Mouse (Mus musculus) myocyte (in vitro differentiated cells): ENCODE data around the gene Kctd21. TPM values are rescaled to one million over a fixed set of nuclear protein-coding genes. Genes with fewer than 3 reads are reported as not detected.

Experiments
- H3K27me3 ChIP-seq: one replicate; pipeline ENCODE4 v1.6.1; 2011; ENCODE audit not compliant: control insufficient read depth, insufficient read depth, insufficient read length
- H3K36me3 ChIP-seq: one replicate; pipeline ENCODE4 v1.6.1; 2011; ENCODE audit not compliant: control insufficient read depth, insufficient read depth
- H3K4me2 ChIP-seq: one replicate; pipeline ENCODE4 v1.6.1; 2011; ENCODE audit warnings: low read depth, control low read depth
- H3K4me3 ChIP-seq: one replicate; pipeline ENCODE4 v1.5.1; 2011; ENCODE audit warnings: mild to moderate bottlenecking, control low read depth, moderate library complexity
- H3K79me2 ChIP-seq: one replicate; pipeline ENCODE4 v1.6.1; 2011; ENCODE audit not compliant: control insufficient read depth, insufficient read depth
- H3ac ChIP-seq: one replicate; pipeline ENCODE4 v1.6.1; 2011; ENCODE audit not compliant: control insufficient read depth, insufficient read length
- CEBPB ChIP-seq: IDR thresholded peaks from 2 replicates; pipeline ENCODE4 v1.6.1; 2011; ENCODE audit warnings: mild to moderate bottlenecking, moderate library complexity; ENCODE audit not compliant: poor library complexity, insufficient read depth, severe bottlenecking
- E2F4 ChIP-seq: IDR thresholded peaks from one replicate; pipeline ENCODE4 v1.6.1; 2011; ENCODE audit warnings: mild to moderate bottlenecking, control low read depth, moderate library complexity; ENCODE audit not compliant: insufficient read depth
- MAX ChIP-seq: IDR thresholded peaks from one replicate; pipeline ENCODE4 v1.6.1; 2011; ENCODE audit warnings: low read depth, mild to moderate bottlenecking, control low read depth
- MYOD1 ChIP-seq, 3 experiments: IDR thresholded peaks; one replicate each; pipeline ENCODE4 v1.6.1; 2011; ENCODE audit warnings: control low read depth in 2 of 3, low read depth in 2 of 3, mild to moderate bottlenecking in 2 of 3, moderate library complexity in 1 of 3; ENCODE audit not compliant: insufficient read length in 2 of 3, control insufficient read depth in 1 of 3
- MYOG ChIP-seq, 3 experiments: IDR thresholded peaks; one replicate each; pipeline ENCODE4 v1.6.1; 2011; ENCODE audit warnings: control low read depth in 2 of 3, low read depth in 2 of 3, mild to moderate bottlenecking in 2 of 3; ENCODE audit not compliant: insufficient read length in 2 of 3, control insufficient read depth in 1 of 3, insufficient read depth in 1 of 3
- POLR2A ChIP-seq: IDR thresholded peaks from one replicate; pipeline ENCODE4 v1.6.1; 2011; ENCODE audit warnings: low read depth, mild to moderate bottlenecking, control low read depth, moderate library complexity; ENCODE audit not compliant: insufficient read length
- POLR2AphosphoS2 ChIP-seq: IDR thresholded peaks from one replicate; pipeline ENCODE4 v1.6.1; 2011; ENCODE audit warnings: low read depth, control low read depth; ENCODE audit not compliant: insufficient read length
- REST ChIP-seq: IDR thresholded peaks from one replicate; pipeline ENCODE4 v1.6.1; 2011; ENCODE audit warnings: mild to moderate bottlenecking, control low read depth, moderate library complexity; ENCODE audit not compliant: insufficient read depth, insufficient read length
- SRF ChIP-seq: IDR thresholded peaks from one replicate; pipeline ENCODE4 v1.6.1; 2011; ENCODE audit warnings: low read depth; ENCODE audit not compliant: control insufficient read depth, insufficient read length
- TCF12 ChIP-seq: IDR thresholded peaks from one replicate; pipeline ENCODE4 v1.6.1; 2011; ENCODE audit warnings: mild to moderate bottlenecking, control low read depth; ENCODE audit not compliant: poor library complexity, insufficient read depth, severe bottlenecking
- TCF3 ChIP-seq: IDR thresholded peaks from one replicate; pipeline ENCODE4 v1.6.1; 2011; ENCODE audit warnings: low read depth, control low read depth; ENCODE audit not compliant: insufficient read length
- USF1 ChIP-seq: IDR thresholded peaks from one replicate; pipeline ENCODE4 v1.6.1; 2011; ENCODE audit warnings: low read depth, mild to moderate bottlenecking, control low read depth, moderate library complexity
- polyA plus RNA-seq: library from polyadenylated mRNA; unstranded; fragments of >200 nt; fragmentation: generic; extraction: Trizol; gene quantifications from one replicate; pipeline ENCODE4 v1.2.1, GENCODE M21; 2012; ENCODE audit warnings: missing spikeins

Kctd21 gene
- polyA plus RNA-seq, 1 experiment, result 2.3 TPM

GRCm38 (mm10) chr7:97310341-97310635 is 21.8 kb upstream of the Kctd21 start:
- no peak for TF ChIP-seq POLR2AphosphoS2
- TF ChIP-seq REST, result no peak
- no peak for TF ChIP-seq MYOD1 (IDR thresholded peaks at IDR 0.05; ENCODE audit: control insufficient read depth in 1 of 3, insufficient read length in 2 of 3, low read depth in 2 of 3)
- no peak for TF ChIP-seq POLR2A
- no peak for TF ChIP-seq TCF3
- TF ChIP-seq E2F4, result no peak
- TF ChIP-seq MYOG (IDR thresholded peaks at IDR 0.05; ENCODE audit: control insufficient read depth in 1 of 3, insufficient read depth in 1 of 3, insufficient read length in 2 of 3, low read depth in 2 of 3), result no peak
- TF ChIP-seq SRF, result no peak
- TF ChIP-seq USF1, result no peak
- TF ChIP-seq MAX, result no peak
- no peak for TF ChIP-seq CEBPB
- no peak for TF ChIP-seq TCF12
- H3K36me3 ChIP-seq, result peaks cover 13% of the 10 kb centered on the region

GRCm38 (mm10) chr7:97311620-97312019 is 20.5 kb upstream of the Kctd21 start:
- no peak for TF ChIP-seq TCF3
- TF ChIP-seq MYOG (IDR thresholded peaks at IDR 0.05; ENCODE audit: control insufficient read depth in 1 of 3, insufficient read depth in 1 of 3, insufficient read length in 2 of 3, low read depth in 2 of 3), result no peak
- TF ChIP-seq POLR2AphosphoS2, result peak; percentile 56
- no peak for TF ChIP-seq E2F4
- no peak for TF ChIP-seq MAX
- peak; percentile 28 for TF ChIP-seq POLR2A
- TF ChIP-seq CEBPB, result no peak
- TF ChIP-seq TCF12, result no peak
- no peak for TF ChIP-seq MYOD1 (IDR thresholded peaks at IDR 0.05; ENCODE audit: control insufficient read depth in 1 of 3, insufficient read length in 2 of 3, low read depth in 2 of 3)
- no peaks in the 10 kb centered on the region for H3K27me3 ChIP-seq
- H3K4me2 ChIP-seq, result no peak overlapping the region
- H3K4me3 ChIP-seq, result no peak overlapping the region
- H3K36me3 ChIP-seq, result peaks cover 9% of the 10 kb centered on the region
- no peaks in the 10 kb centered on the region for H3K79me2 ChIP-seq
- H3ac ChIP-seq, result no peak overlapping the region

More at GRCm38 (mm10) chr7:97310341-97310635, 21.8 kb upstream of the Kctd21 start:
- no peak overlapping the region for H3K4me3 ChIP-seq
- H3K27me3 ChIP-seq, result no peaks in the 10 kb centered on the region
- no peak overlapping the region for H3K4me2 ChIP-seq
- H3ac ChIP-seq, result no peak overlapping the region
- H3K79me2 ChIP-seq, result no peaks in the 10 kb centered on the region

DNA sequence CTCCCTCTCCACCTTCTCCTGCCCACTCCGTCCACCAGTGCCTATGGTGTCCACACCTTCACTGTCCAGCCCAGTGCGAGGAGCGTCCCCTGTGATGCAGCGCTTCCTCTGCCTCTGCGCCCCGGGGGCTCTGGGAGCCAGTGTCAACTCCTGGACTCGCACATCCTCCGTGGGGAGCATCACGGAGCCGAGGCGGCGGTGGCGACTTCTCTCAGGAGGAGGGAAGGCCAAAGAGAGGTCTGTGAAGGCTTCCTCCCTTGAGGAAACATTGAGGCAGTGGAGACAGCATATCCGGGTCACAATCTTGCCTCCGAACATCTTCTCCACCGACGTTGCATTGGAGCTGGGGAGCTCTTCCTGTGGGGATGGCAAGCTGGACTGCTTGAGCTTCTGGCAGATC is 19.9 kb upstream of the Kctd21 start:
- TF ChIP-seq TCF3, result no peak
- TF ChIP-seq POLR2A, result no peak
- no peak for TF ChIP-seq TCF12
- no peak for TF ChIP-seq MYOD1 (IDR thresholded peaks at IDR 0.05; ENCODE audit: control insufficient read depth in 1 of 3, insufficient read length in 2 of 3, low read depth in 2 of 3)
- no peak for TF ChIP-seq SRF
- no peak for TF ChIP-seq USF1
- TF ChIP-seq MYOG (IDR thresholded peaks at IDR 0.05; ENCODE audit: control insufficient read depth in 1 of 3, insufficient read depth in 1 of 3, insufficient read length in 2 of 3, low read depth in 2 of 3), result no peak
- TF ChIP-seq POLR2AphosphoS2, result no peak
- TF ChIP-seq CEBPB, result no peak
- no peak for TF ChIP-seq MAX
- no peak for TF ChIP-seq E2F4
- no peak for TF ChIP-seq REST
- Histone ChIP-seq H3K36me3 (peaks cover 9% of the 10 kb centered on the region), H3K4me3 (no peak overlapping the region), H3K4me2 (no peak overlapping the region), H3K27me3 (no peaks in the 10 kb centered on the region), H3K79me2 (no peaks in the 10 kb centered on the region), H3ac (no peak overlapping the region)

DNA sequence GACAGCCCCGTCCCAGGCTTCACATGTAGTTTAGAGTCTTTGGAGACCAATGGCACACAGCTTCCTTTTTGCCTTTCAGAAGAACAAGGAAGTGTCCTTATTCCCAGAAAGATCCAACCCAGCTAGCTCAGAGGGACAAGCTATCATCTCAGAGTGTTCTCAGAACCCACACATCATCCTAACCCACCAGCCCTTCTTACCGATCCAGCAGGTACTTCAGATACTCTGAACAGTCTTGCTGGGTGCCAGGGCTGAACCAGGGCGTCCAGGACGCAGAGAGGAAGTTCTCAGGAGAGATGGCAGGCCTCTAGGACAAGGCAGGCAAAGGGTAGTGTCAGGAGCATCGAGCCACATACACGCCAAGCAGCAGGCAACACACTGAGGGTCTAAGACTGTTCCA is 19.3 kb upstream of the Kctd21 start:
- TF ChIP-seq POLR2AphosphoS2 (no peak), TCF3 (no peak), SRF (no peak), TCF12 (no peak), MYOG (IDR thresholded peaks at IDR 0.05; ENCODE audit: control insufficient read depth in 1 of 3, insufficient read depth in 1 of 3, insufficient read length in 2 of 3, low read depth in 2 of 3) (no peak), MYOD1 (IDR thresholded peaks at IDR 0.05; ENCODE audit: control insufficient read depth in 1 of 3, insufficient read length in 2 of 3, low read depth in 2 of 3) (no peak), MAX (no peak), REST (no peak), CEBPB (no peak), USF1 (no peak), POLR2A (no peak), E2F4 (no peak)
- H3K4me2 ChIP-seq, result no peak overlapping the region
- H3K27me3 ChIP-seq, result no peaks in the 10 kb centered on the region
- H3ac ChIP-seq, result no peak overlapping the region
- H3K36me3 ChIP-seq, result peaks cover 9% of the 10 kb centered on the region
- H3K79me2 ChIP-seq, result no peaks in the 10 kb centered on the region
- no peak overlapping the region for H3K4me3 ChIP-seq
